Mouse (Mus musculus): ENCODE measurements around the gene Mier2. TPM values are rescaled to one million over a fixed set of nuclear protein-coding genes. Genes with fewer than 3 reads are reported as not detected.

Gene Mier2
- polyA plus RNA-seq, 2 experiments: 56.5 to 162 TPM

DNA sequence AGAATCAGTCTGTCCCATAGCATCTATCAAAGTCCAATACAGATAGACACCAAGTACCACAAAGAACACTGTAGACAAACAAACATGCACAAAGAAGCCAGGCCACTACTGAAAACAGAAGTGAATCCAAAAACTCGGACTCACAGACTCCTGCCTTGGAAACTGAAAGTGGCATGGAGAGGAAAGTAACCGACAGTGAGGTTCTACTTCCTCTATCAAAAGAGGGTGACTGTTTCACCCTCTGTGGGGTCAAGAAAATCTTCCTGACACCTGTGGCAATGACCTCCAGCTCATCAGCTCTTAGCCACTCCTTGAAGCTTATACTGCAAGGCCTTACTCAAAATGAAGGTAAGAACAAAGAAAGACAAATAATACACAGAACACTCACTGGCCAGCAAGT lies 48.3 kb downstream of the Mier2 start:
- TF ChIP-seq POLR2A (IDR thresholded peaks at IDR 0.05; ENCODE audit: borderline replicate concordance, extremely low read depth, insufficient read depth, insufficient read length): no peak
- WGBS: 90% methylated on average over 2 of the region's 2 CpGs
- no peak overlapping the region for H3K4me2 ChIP-seq (replicated peaks; ENCODE audit: low read depth, low read length, severe bottlenecking)

DNA sequence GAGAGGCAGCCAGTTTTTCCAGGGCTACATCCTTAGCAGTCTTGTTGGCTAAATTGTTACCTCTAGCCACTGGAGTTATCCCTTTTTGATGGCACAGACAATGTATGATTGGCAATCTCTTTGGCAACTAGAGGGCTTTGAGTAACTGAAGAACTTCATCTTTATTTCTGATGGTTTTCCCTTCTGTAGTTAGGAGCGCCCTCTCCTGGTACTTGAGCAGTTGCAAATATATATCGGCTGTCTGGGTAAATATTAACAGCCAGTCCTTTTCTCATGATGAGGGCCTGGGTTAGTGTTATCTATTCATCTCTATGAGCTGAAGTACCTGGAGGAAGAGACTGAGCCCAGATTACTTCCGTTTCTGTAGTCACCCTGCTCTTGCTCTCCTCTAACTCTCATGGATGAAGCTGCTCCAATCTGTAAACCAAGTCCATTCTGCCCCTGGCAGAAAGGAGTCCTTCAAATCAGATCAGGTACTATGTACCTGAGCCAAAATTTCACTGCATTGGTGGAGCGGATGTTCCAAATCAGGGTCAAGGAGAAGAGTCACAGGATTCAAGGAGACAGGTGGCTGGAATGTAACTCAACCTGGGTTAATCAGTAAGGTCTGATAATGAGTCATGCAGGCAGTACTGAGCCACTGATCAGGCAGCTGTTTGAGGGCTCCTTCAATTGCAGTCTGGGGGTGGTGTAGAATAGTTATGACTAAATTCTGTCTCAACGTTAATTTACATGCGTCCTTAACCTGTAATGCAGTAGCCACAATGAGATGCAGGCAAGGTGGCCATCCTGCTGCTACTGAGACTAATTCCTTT lies 52.0 kb downstream of the Mier2 start:
- WGBS: 74% methylated on average over 6 of the region's 6 CpGs

More for the DNA sequence above, 48.3 kb downstream of the Mier2 start:
- Histone ChIP-seq H3K27ac (replicated peaks; ENCODE audit: low read depth, low read length) (no peak overlapping the region), H3K27me3 (ENCODE audit: control insufficient read depth, insufficient read depth, low read length) (no peaks in the 10 kb centered on the region), H3K36me3 (ENCODE audit: control insufficient read depth, insufficient read depth, low read length) (no peaks in the 10 kb centered on the region), H3K9ac (ENCODE audit: low read depth, low read length, severe bottlenecking) (no peak overlapping the region), H3K4me3 (replicated peaks; ENCODE audit: low read length) (no peak overlapping the region), H3K9me3 (ENCODE audit: control insufficient read depth, low read length) (no peaks in the 10 kb centered on the region), H3K4me1 (ENCODE audit: control insufficient read depth, insufficient read depth, low read length) (no peaks in the 10 kb centered on the region)
- no peak for DNase-seq (ENCODE audit: low spot score)
- no peak for ATAC-seq (ENCODE audit: low FRiP score, low read depth)

DNA sequence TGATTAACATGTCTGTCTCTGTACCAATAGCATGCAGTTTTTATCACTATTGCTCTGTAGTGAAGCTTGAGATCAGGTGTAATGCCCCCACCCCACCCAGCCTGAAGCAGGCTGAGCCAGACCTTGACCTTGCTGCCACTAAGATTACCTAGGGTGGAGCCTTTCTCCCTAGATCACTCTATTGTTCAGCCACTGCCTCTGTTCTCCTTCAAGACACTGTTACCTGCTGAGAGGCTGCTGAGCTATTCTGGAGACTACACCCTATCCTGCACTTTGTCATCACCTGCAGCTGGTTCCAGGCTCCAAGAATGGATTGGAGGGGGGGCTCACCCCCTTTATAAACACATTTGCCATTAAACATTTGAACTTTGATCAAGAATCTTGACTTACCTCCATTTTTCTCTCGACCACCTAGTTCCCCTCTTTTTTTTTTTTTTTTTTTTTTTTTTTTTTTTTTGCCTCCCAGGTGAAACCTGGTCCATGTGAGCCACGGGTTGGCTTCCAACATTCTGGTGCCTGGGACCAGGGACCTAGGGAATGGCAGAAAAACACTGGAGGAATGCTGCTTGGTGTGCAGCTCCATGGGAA lies 58.2 kb downstream of the Mier2 start:
- H3K27ac ChIP-seq (replicated peaks; ENCODE audit: low read depth, low read length): no peak overlapping the region
- no peak overlapping the region for H3K9ac ChIP-seq (ENCODE audit: low read depth, low read length, severe bottlenecking)
- TF ChIP-seq POLR2A (IDR thresholded peaks at IDR 0.05; ENCODE audit: borderline replicate concordance, extremely low read depth, insufficient read depth, insufficient read length): no peak
- ATAC-seq (ENCODE audit: low FRiP score, low read depth) (no peak), DNase-seq (ENCODE audit: low spot score) (no peak)
- H3K4me1 ChIP-seq (ENCODE audit: control insufficient read depth, insufficient read depth, low read length): no peaks in the 10 kb centered on the region
- H3K9me3 ChIP-seq (ENCODE audit: control insufficient read depth, low read length): no peaks in the 10 kb centered on the region
- H3K36me3 ChIP-seq (ENCODE audit: control insufficient read depth, insufficient read depth, low read length): no peaks in the 10 kb centered on the region
- WGBS: 53% methylated on average over 2 of the region's 2 CpGs
- H3K4me2 ChIP-seq (replicated peaks; ENCODE audit: low read depth, low read length, severe bottlenecking): no peak overlapping the region
- no peaks in the 10 kb centered on the region for H3K27me3 ChIP-seq (ENCODE audit: control insufficient read depth, insufficient read depth, low read length)
- no peak overlapping the region for H3K4me3 ChIP-seq (replicated peaks; ENCODE audit: low read length)

More for the DNA sequence above, 52.0 kb downstream of the Mier2 start:
- Histone ChIP-seq H3K4me1 (ENCODE audit: control insufficient read depth, insufficient read depth, low read length) (no peaks in the 10 kb centered on the region), H3K36me3 (ENCODE audit: control insufficient read depth, insufficient read depth, low read length) (no peaks in the 10 kb centered on the region), H3K27ac (replicated peaks; ENCODE audit: low read depth, low read length) (no peak overlapping the region), H3K4me2 (replicated peaks; ENCODE audit: low read depth, low read length, severe bottlenecking) (no peak overlapping the region), H3K4me3 (replicated peaks; ENCODE audit: low read length) (no peak overlapping the region), H3K9ac (ENCODE audit: low read depth, low read length, severe bottlenecking) (no peak overlapping the region), H3K9me3 (ENCODE audit: control insufficient read depth, low read length) (no peaks in the 10 kb centered on the region), H3K27me3 (ENCODE audit: control insufficient read depth, insufficient read depth, low read length) (no peaks in the 10 kb centered on the region)
- ATAC-seq (ENCODE audit: low FRiP score, low read depth) (no peak), DNase-seq (ENCODE audit: low spot score) (no peak)
- TF ChIP-seq POLR2A (IDR thresholded peaks at IDR 0.05; ENCODE audit: borderline replicate concordance, extremely low read depth, insufficient read depth, insufficient read length): no peak

DNA sequence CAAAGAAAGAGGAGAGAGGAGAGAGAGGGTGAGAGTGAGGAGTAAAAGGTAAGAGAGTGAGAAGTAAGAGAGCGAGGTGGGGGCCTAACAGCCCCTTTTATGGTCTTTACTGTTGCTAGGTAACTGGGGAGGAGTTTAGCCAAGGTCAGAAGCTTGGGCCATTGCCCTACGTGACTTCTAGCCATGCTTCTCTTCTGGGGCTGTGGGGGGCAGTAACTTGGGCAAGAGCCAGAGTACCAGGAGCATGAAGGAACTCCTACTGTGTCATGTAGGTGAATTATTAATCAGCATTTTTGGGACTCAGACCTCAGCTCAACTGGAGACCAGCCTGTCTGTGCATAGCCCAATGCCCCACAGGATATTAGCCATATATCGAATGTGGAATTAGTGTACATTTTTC lies 59.1 kb downstream of the Mier2 start:
- no peak for DNase-seq (ENCODE audit: low spot score)
- H3K9me3 ChIP-seq (ENCODE audit: control insufficient read depth, low read length): no peaks in the 10 kb centered on the region
- no peak overlapping the region for H3K9ac ChIP-seq (ENCODE audit: low read depth, low read length, severe bottlenecking)
- no peaks in the 10 kb centered on the region for H3K4me1 ChIP-seq (ENCODE audit: control insufficient read depth, insufficient read depth, low read length)
- no peak for ATAC-seq (ENCODE audit: low FRiP score, low read depth)
- H3K36me3 ChIP-seq (ENCODE audit: control insufficient read depth, insufficient read depth, low read length): no peaks in the 10 kb centered on the region
- 51% methylated on average over 3 of the region's 3 CpGs for WGBS
- no peaks in the 10 kb centered on the region for H3K27me3 ChIP-seq (ENCODE audit: control insufficient read depth, insufficient read depth, low read length)
- H3K4me3 ChIP-seq (replicated peaks; ENCODE audit: low read length): no peak overlapping the region
- no peak overlapping the region for H3K4me2 ChIP-seq (replicated peaks; ENCODE audit: low read depth, low read length, severe bottlenecking)
- no peak for TF ChIP-seq POLR2A (IDR thresholded peaks at IDR 0.05; ENCODE audit: borderline replicate concordance, extremely low read depth, insufficient read depth, insufficient read length)
- H3K27ac ChIP-seq (replicated peaks; ENCODE audit: low read depth, low read length): no peak overlapping the region

Small RNAs within 50 kb of the gene (microRNA-seq; reads per million reads assigned to microRNA genes)
- not detected for gene Mir6909

Other genes with a start within 250 kb of the Mier2 start
- gene Vmn2r82, start 198.7 kb downstream of the Mier2 start, polyA plus RNA-seq (2012; rRNA removed): not detected in 2 replicates
- gene Vmn2r82, start 198.7 kb downstream of the Mier2 start, polyA plus RNA-seq (2014; fragmentation: Nextera tagmentation; extraction: Ambion mirVana): not detected in 2 replicates
- not detected in 2 replicates for gene Vmn2r83, start 86.5 kb downstream of the Mier2 start, polyA plus RNA-seq (2012; rRNA removed)
- not detected in 2 replicates for gene Vmn2r83, start 86.5 kb downstream of the Mier2 start, polyA plus RNA-seq (2014; fragmentation: Nextera tagmentation; extraction: Ambion mirVana)
- gene Plpp2, start 21.4 kb downstream of the Mier2 start, polyA plus RNA-seq (2012; rRNA removed): 15.9 and 21.9 TPM in 2 replicates
- 26.1 and 27.7 TPM in 2 replicates for gene Plpp2, start 21.4 kb downstream of the Mier2 start, polyA plus RNA-seq (2014; fragmentation: Nextera tagmentation; extraction: Ambion mirVana)
- gene Theg, start 32.1 kb upstream of the Mier2 start, polyA plus RNA-seq (2012; rRNA removed): not detected in 2 replicates
- not detected in 2 replicates for gene Theg, start 32.1 kb upstream of the Mier2 start, polyA plus RNA-seq (2014; fragmentation: Nextera tagmentation; extraction: Ambion mirVana)
- gene C2cd4c, start 58.8 kb upstream of the Mier2 start, polyA plus RNA-seq (2012; rRNA removed): 1.0 and 1.2 TPM in 2 replicates
- gene C2cd4c, start 58.8 kb upstream of the Mier2 start, polyA plus RNA-seq (2014; fragmentation: Nextera tagmentation; extraction: Ambion mirVana): not detected in 2 replicates
- gene Shc2, start 82.7 kb upstream of the Mier2 start, polyA plus RNA-seq (2012; rRNA removed): 30.2 and 33.0 TPM in 2 replicates
- 9.0 and 10.1 TPM in 2 replicates for gene Shc2, start 82.7 kb upstream of the Mier2 start, polyA plus RNA-seq (2014; fragmentation: Nextera tagmentation; extraction: Ambion mirVana)
- gene Odf3l2, start 90.5 kb upstream of the Mier2 start, polyA plus RNA-seq (2012; rRNA removed): 0.14 and 0.22 TPM in 2 replicates
- 0.15 TPM in 1 of 2 replicates, not detected in the other for gene Odf3l2, start 90.5 kb upstream of the Mier2 start, polyA plus RNA-seq (2014; fragmentation: Nextera tagmentation; extraction: Ambion mirVana)
- 5.0 and 8.4 TPM in 2 replicates for gene Madcam1, start 109.4 kb upstream of the Mier2 start, polyA plus RNA-seq (2012; rRNA removed)
- gene Madcam1, start 109.4 kb upstream of the Mier2 start, polyA plus RNA-seq (2014; fragmentation: Nextera tagmentation; extraction: Ambion mirVana): 8.2 and 11.5 TPM in 2 replicates
- 44.6 and 57.4 TPM in 2 replicates for gene Tpgs1, start 114.2 kb upstream of the Mier2 start, polyA plus RNA-seq (2012; rRNA removed)
- gene Tpgs1, start 114.2 kb upstream of the Mier2 start, polyA plus RNA-seq (2014; fragmentation: Nextera tagmentation; extraction: Ambion mirVana): 66.0 and 67.0 TPM in 2 replicates
- gene Cdc34, start 127.0 kb upstream of the Mier2 start, polyA plus RNA-seq (2012; rRNA removed): 138 and 156 TPM in 2 replicates
- 106 and 110 TPM in 2 replicates for gene Cdc34, start 127.0 kb upstream of the Mier2 start, polyA plus RNA-seq (2014; fragmentation: Nextera tagmentation; extraction: Ambion mirVana)
- 1.1 and 1.4 TPM in 2 replicates for gene Gzmm, start 133.8 kb upstream of the Mier2 start, polyA plus RNA-seq (2012; rRNA removed)
- gene Gzmm, start 133.8 kb upstream of the Mier2 start, polyA plus RNA-seq (2014; fragmentation: Nextera tagmentation; extraction: Ambion mirVana): 0.66 and 0.82 TPM in 2 replicates
- 763 and 866 TPM in 2 replicates for gene Bsg, start 149.3 kb upstream of the Mier2 start, polyA plus RNA-seq (2012; rRNA removed)
- 805 and 825 TPM in 2 replicates for gene Bsg, start 149.3 kb upstream of the Mier2 start, polyA plus RNA-seq (2014; fragmentation: Nextera tagmentation; extraction: Ambion mirVana)
- gene Hcn2, start 161.4 kb upstream of the Mier2 start, polyA plus RNA-seq (2012; rRNA removed): 0.70 and 1.3 TPM in 2 replicates
- gene Hcn2, start 161.4 kb upstream of the Mier2 start, polyA plus RNA-seq (2014; fragmentation: Nextera tagmentation; extraction: Ambion mirVana): 0.18 and 0.21 TPM in 2 replicates
- gene Polrmt, start 191.4 kb upstream of the Mier2 start, polyA plus RNA-seq (2012; rRNA removed): 64.1 and 75.3 TPM in 2 replicates
- 33.4 and 36.6 TPM in 2 replicates for gene Polrmt, start 191.4 kb upstream of the Mier2 start, polyA plus RNA-seq (2014; fragmentation: Nextera tagmentation; extraction: Ambion mirVana)
- 0.13 and 0.22 TPM in 2 replicates for gene Fgf22, start 199.9 kb upstream of the Mier2 start, polyA plus RNA-seq (2012; rRNA removed)
- gene Fgf22, start 199.9 kb upstream of the Mier2 start, polyA plus RNA-seq (2014; fragmentation: Nextera tagmentation; extraction: Ambion mirVana): 0.21 and 0.80 TPM in 2 replicates
- 176 and 229 TPM in 2 replicates for gene Rnf126, start 211.8 kb upstream of the Mier2 start, polyA plus RNA-seq (2012; rRNA removed)
- gene Rnf126, start 211.8 kb upstream of the Mier2 start, polyA plus RNA-seq (2014; fragmentation: Nextera tagmentation; extraction: Ambion mirVana): 100 and 103 TPM in 2 replicates
- gene Fstl3, start 222.1 kb upstream of the Mier2 start, polyA plus RNA-seq (2012; rRNA removed): 11.6 and 14.7 TPM in 2 replicates
- gene Fstl3, start 222.1 kb upstream of the Mier2 start, polyA plus RNA-seq (2014; fragmentation: Nextera tagmentation; extraction: Ambion mirVana): 9.0 and 9.5 TPM in 2 replicates
- 0.04 and 0.06 TPM in 2 replicates for gene Prss57, start 235.8 kb upstream of the Mier2 start, polyA plus RNA-seq (2012; rRNA removed)
- gene Prss57, start 235.8 kb upstream of the Mier2 start, polyA plus RNA-seq (2014; fragmentation: Nextera tagmentation; extraction: Ambion mirVana): not detected in 2 replicates
- 55.8 and 72.7 TPM in 2 replicates for gene Palm, start 238.4 kb upstream of the Mier2 start, polyA plus RNA-seq (2012; rRNA removed)
- 76.2 and 83.8 TPM in 2 replicates for gene Palm, start 238.4 kb upstream of the Mier2 start, polyA plus RNA-seq (2014; fragmentation: Nextera tagmentation; extraction: Ambion mirVana)